Mouse (Mus musculus) liver, adult (tissue): ENCODE data around the gene Syt7.

Experiments used
- GATA4 ChIP-seq: IDR thresholded peaks from 2 replicates; pipeline ENCODE4 v1.6.1; 2014; ENCODE audit warnings: mild to moderate bottlenecking, low read length; ENCODE audit not compliant: insufficient replicate concordance

The Syt7 gene

GRCm38 (mm10) chr19:10427431-10427830 lies 38.5 kb downstream of the Syt7 start:
- TF ChIP-seq GATA4 = no peak

GRCm38 (mm10) chr19:10429371-10429770 lies 40.5 kb downstream of the Syt7 start:
- TF ChIP-seq GATA4 = no peak

- TF ChIP-seq GATA4 = no peak
Measured at GRCm38 (mm10) chr19:10431410-10431809, 42.5 kb downstream of the Syt7 start.

GRCm38 (mm10) chr19:10431841-10432240 lies 43.0 kb downstream of the Syt7 start:
- no peak for TF ChIP-seq GATA4

GRCm38 (mm10) chr19:10433225-10433624 lies 44.3 kb downstream of the Syt7 start:
- no peak for TF ChIP-seq GATA4

- no peak for TF ChIP-seq GATA4
Measured at GRCm38 (mm10) chr19:10433879-10434540, 45.1 kb downstream of the Syt7 start.

- no peak for TF ChIP-seq GATA4
Measured at GRCm38 (mm10) chr19:10434927-10435326, 46.0 kb downstream of the Syt7 start.

GRCm38 (mm10) chr19:10435908-10436307 lies 47.0 kb downstream of the Syt7 start:
- no peak for TF ChIP-seq GATA4

- no peak for TF ChIP-seq GATA4
Measured at GRCm38 (mm10) chr19:10436726-10437125, 47.8 kb downstream of the Syt7 start.

GRCm38 (mm10) chr19:10437521-10437920 lies 48.6 kb downstream of the Syt7 start:
- no peak for TF ChIP-seq GATA4

- TF ChIP-seq GATA4 = no peak
Measured at GRCm38 (mm10) chr19:10444685-10445369, 55.9 kb downstream of the Syt7 start.

GRCm38 (mm10) chr19:10448275-10448674 lies 59.4 kb downstream of the Syt7 start:
- TF ChIP-seq GATA4 = no peak

- no peak for TF ChIP-seq GATA4
Measured at GRCm38 (mm10) chr19:10449190-10449589, 60.3 kb downstream of the Syt7 start.

- no peak for TF ChIP-seq GATA4
Measured at GRCm38 (mm10) chr19:10449708-10450107, 60.8 kb downstream of the Syt7 start.

- TF ChIP-seq GATA4 = no peak
Measured at GRCm38 (mm10) chr19:10454718-10455436, 66.0 kb downstream of the Syt7 start.

- TF ChIP-seq GATA4 = no peak
Measured at GRCm38 (mm10) chr19:10455437-10455806, 66.5 kb downstream of the Syt7 start.
